Mouse (Mus musculus) CH12.LX (cell line): ENCODE data around the gene Fam189a2. TPM values are rescaled to one million over a fixed set of nuclear protein-coding genes. Genes with fewer than 3 reads are reported as not detected.

Source experiments
- DNase-seq: peaks from one replicate; pipeline ENCODE4 v3.0.0-alpha.2; 2013; ENCODE audit errors: extremely low read depth
- H3K27ac ChIP-seq: 2 replicates; pipeline ENCODE4 v1.5.1; 2012; ENCODE audit warnings: low read depth, mild to moderate bottlenecking, control low read depth, moderate library complexity; ENCODE audit not compliant: insufficient read depth
- H3K27me3 ChIP-seq: replicated peaks from 2 replicates; pipeline ENCODE3; 2012; ENCODE audit warnings: inconsistent platforms
- H3K36me3 ChIP-seq, 2 experiments: replicated peaks in 1 of 2; 2 replicates each; pipeline versions ENCODE3 to v1.6.1; 2012; ENCODE audit warnings: inconsistent platforms in 1 of 2, low read length in 1 of 2, mild to moderate bottlenecking in 1 of 2, mixed read lengths in 1 of 2, moderate library complexity in 1 of 2; ENCODE audit not compliant: control insufficient read depth in 1 of 2, insufficient read depth in 1 of 2
- H3K4me1 ChIP-seq, 2 experiments: 2 replicates each; pipeline ENCODE4 v1.6.1; 2012; ENCODE audit warnings: inconsistent platforms in 1 of 2, moderate library complexity in 1 of 2; ENCODE audit not compliant: insufficient read depth in 2 of 2, control insufficient read depth in 1 of 2
- H3K4me2 ChIP-seq: 2 replicates; pipeline ENCODE4 v1.6.1; 2012; ENCODE audit warnings: low read depth, mild to moderate bottlenecking, control low read depth; ENCODE audit not compliant: poor library complexity, insufficient read depth, severe bottlenecking
- H3K4me3 ChIP-seq, 3 experiments: fragments of 150-350 bp in 1 of 3; sonication (generic) in 1 of 3; replicated peaks in 1 of 3; 2 replicates each; pipeline versions ENCODE3 to v1.5.1; 2011 to 2012; ENCODE audit warnings: low read depth in 2 of 3, low read length in 2 of 3, mild to moderate bottlenecking in 2 of 3, moderate library complexity in 2 of 3, control low read depth in 1 of 3, improper control_type of control experiment in 1 of 3, inconsistent platforms in 1 of 3, mixed read lengths in 1 of 3; ENCODE audit not compliant: poor library complexity in 1 of 3
- H3K79me2 ChIP-seq: replicated peaks from 2 replicates; pipeline ENCODE4 v1.6.1; 2012; ENCODE audit warnings: mild to moderate bottlenecking, moderate library complexity; ENCODE audit not compliant: control insufficient read depth, poor library complexity, insufficient read depth, severe bottlenecking; ENCODE audit errors: extremely low read depth
- H3K9ac ChIP-seq: 2 replicates; pipeline ENCODE4 v1.6.1; 2012; ENCODE audit warnings: low read depth, mild to moderate bottlenecking, control low read depth, moderate library complexity; ENCODE audit not compliant: insufficient read depth
- H3K9me3 ChIP-seq: replicated peaks from 2 replicates; pipeline ENCODE3; 2012; ENCODE audit warnings: low read length, inconsistent platforms, mixed read lengths
- BHLHE40 ChIP-seq: IDR thresholded peaks from 2 replicates; pipeline ENCODE4 v1.6.1; 2011; ENCODE audit warnings: mild to moderate bottlenecking, low read depth, low read length, improper control_type of control experiment
- CHD1 ChIP-seq: IDR thresholded peaks from 2 replicates; pipeline ENCODE4 v1.6.1; 2012; ENCODE audit warnings: low read depth, low read length, improper control_type of control experiment, inconsistent platforms
- CTCF ChIP-seq, 2 experiments: IDR thresholded peaks in 1 of 2; conservative IDR thresholded peaks in 1 of 2; 2 replicates each; pipeline ENCODE4 v1.5.1; 2011 to 2012; ENCODE audit warnings: low read depth in 2 of 2, low read length in 2 of 2, improper control_type of control experiment in 1 of 2, inconsistent platforms in 1 of 2, mild to moderate bottlenecking in 1 of 2, moderate library complexity in 1 of 2
- ELF1 ChIP-seq: IDR thresholded peaks from 2 replicates; pipeline ENCODE4 v1.6.1; 2014; ENCODE audit warnings: low read depth, mild to moderate bottlenecking, inconsistent platforms, low read length, improper control_type of control experiment
- ETS1 ChIP-seq: conservative IDR thresholded peaks from 2 replicates; pipeline ENCODE4 v1.6.1; 2012; ENCODE audit warnings: low read depth, mild to moderate bottlenecking, inconsistent platforms, low read length, improper control_type of control experiment, moderate library complexity
- HCFC1 ChIP-seq: IDR thresholded peaks from 2 replicates; pipeline ENCODE4 v1.6.1; 2012; ENCODE audit warnings: low read depth, mild to moderate bottlenecking, inconsistent platforms, low read length, improper control_type of control experiment
- IRF4 ChIP-seq: IDR thresholded peaks from 2 replicates; pipeline ENCODE4 v1.6.1; 2014; ENCODE audit warnings: low read depth, mild to moderate bottlenecking, inconsistent platforms, low read length, improper control_type of control experiment
- JUN ChIP-seq: IDR thresholded peaks from 2 replicates; pipeline ENCODE4 v1.6.1; 2011; ENCODE audit warnings: low read depth, mild to moderate bottlenecking, low read length, improper control_type of control experiment, moderate library complexity; ENCODE audit not compliant: insufficient read depth
- JUND ChIP-seq: conservative IDR thresholded peaks from 2 replicates; pipeline ENCODE4 v1.6.1; 2011; ENCODE audit warnings: low read depth, low read length, improper control_type of control experiment
- MAFK ChIP-seq: IDR thresholded peaks from 2 replicates; pipeline ENCODE4 v1.6.1; 2011; ENCODE audit warnings: low read length, improper control_type of control experiment; ENCODE audit not compliant: insufficient replicate concordance
- MAX ChIP-seq: IDR thresholded peaks from 2 replicates; pipeline ENCODE4 v1.6.1; 2011; ENCODE audit warnings: low read length, improper control_type of control experiment
- MAZ ChIP-seq: IDR thresholded peaks from 2 replicates; pipeline ENCODE4 v1.6.1; 2012; ENCODE audit warnings: low read depth, mild to moderate bottlenecking, inconsistent platforms, low read length, improper control_type of control experiment, moderate library complexity
- MEF2A ChIP-seq: IDR thresholded peaks from 2 replicates; pipeline ENCODE4 v1.6.1; 2014; ENCODE audit warnings: low read depth, mild to moderate bottlenecking, inconsistent platforms, low read length, improper control_type of control experiment, borderline replicate concordance
- MXI1 ChIP-seq: IDR thresholded peaks from 2 replicates; pipeline ENCODE4 v1.6.1; 2011; ENCODE audit warnings: mild to moderate bottlenecking, low read depth, low read length, improper control_type of control experiment
- MYC ChIP-seq: IDR thresholded peaks from 2 replicates; pipeline ENCODE4 v1.6.1; 2011; ENCODE audit warnings: low read depth, mild to moderate bottlenecking, improper control_type of control experiment, low read length
- NELFE ChIP-seq: IDR thresholded peaks from 2 replicates; pipeline ENCODE4 v1.6.1; 2011; ENCODE audit warnings: low read depth, low read length, improper control_type of control experiment
- NRF1 ChIP-seq: IDR thresholded peaks from 2 replicates; pipeline ENCODE4 v1.6.1; 2014; ENCODE audit warnings: low read depth, mild to moderate bottlenecking, inconsistent platforms, low read length, improper control_type of control experiment, moderate library complexity
- POLR2A ChIP-seq: IDR thresholded peaks from 2 replicates; pipeline ENCODE4 v1.6.1; 2011; ENCODE audit warnings: low read depth, mild to moderate bottlenecking, improper control_type of control experiment, low read length
- POLR2AphosphoS2 ChIP-seq: IDR thresholded peaks from 2 replicates; pipeline ENCODE4 v1.6.1; 2011; ENCODE audit warnings: low read depth, low read length, improper control_type of control experiment
- RAD21 ChIP-seq: IDR thresholded peaks from 2 replicates; pipeline ENCODE4 v1.6.1; 2011; ENCODE audit warnings: low read depth, mild to moderate bottlenecking, low read length, improper control_type of control experiment, moderate library complexity
- RCOR1 ChIP-seq: conservative IDR thresholded peaks from 2 replicates; pipeline ENCODE4 v1.6.1; 2012; ENCODE audit warnings: low read depth, mild to moderate bottlenecking, inconsistent platforms, low read length, improper control_type of control experiment
- TCF12 ChIP-seq: IDR thresholded peaks from 2 replicates; pipeline ENCODE4 v1.6.1; 2014; ENCODE audit warnings: low read depth, mild to moderate bottlenecking, inconsistent platforms, low read length, improper control_type of control experiment
- UBTF ChIP-seq: IDR thresholded peaks from 2 replicates; pipeline ENCODE4 v1.6.1; 2012; ENCODE audit warnings: low read depth, mild to moderate bottlenecking, inconsistent platforms, low read length, improper control_type of control experiment, moderate library complexity
- USF1 ChIP-seq: IDR thresholded peaks from 2 replicates; pipeline ENCODE4 v1.6.1; 2014; ENCODE audit warnings: low read depth, mild to moderate bottlenecking, inconsistent platforms, low read length, improper control_type of control experiment
- ZC3H11A ChIP-seq: IDR thresholded peaks from 2 replicates; pipeline ENCODE4 v1.6.1; 2012; ENCODE audit warnings: low read depth, mild to moderate bottlenecking, inconsistent platforms, low read length, improper control_type of control experiment
- ZKSCAN1 ChIP-seq: IDR thresholded peaks from 2 replicates; pipeline ENCODE4 v1.6.1; 2012; ENCODE audit warnings: low read depth, inconsistent platforms, low read length, improper control_type of control experiment, borderline replicate concordance
- dilution Hi-C: fragments of 300-500 bp; cut with MboI; formaldehyde crosslinking; loops from 2 replicates; pipeline ENCODE4 v1.14.3; 2020; ENCODE audit warnings: low sequenced_read_pairs; ENCODE audit not compliant: extremely low pct_unique_long_range_greater_than_20kb, extremely low pct_ligation_motif_present
- in situ Hi-C: fragments of 300-500 bp; cut with MboI; formaldehyde crosslinking; loops from 3 replicates; pipeline ENCODE4 v1.14.3; 2019; ENCODE audit warnings: low sequenced_read_pairs, low pct_ligation_motif_present, low pct_unique_long_range_greater_than_20kb, mixed read lengths
- polyA plus RNA-seq: library from polyadenylated mRNA; unstranded; fragments of >175 nt; gene quantifications from 2 replicates; pipeline ENCODE4 v1.2.1, GENCODE M21; 2012; ENCODE audit warnings: low read depth; ENCODE audit not compliant: insufficient read length
- total RNA-seq, 2 experiments: library from RNA; depleted of rRNA; stranded (reverse); fragments of 300-350 nt in 1 of 2; fragments of >200 nt in 1 of 2; gene quantifications; 2 replicates each; pipeline ENCODE4 v1.2.3; 2012 to 2014

Fam189a2 gene
- total and polyA plus RNA-seq, 3 experiments = not detected

DNA sequence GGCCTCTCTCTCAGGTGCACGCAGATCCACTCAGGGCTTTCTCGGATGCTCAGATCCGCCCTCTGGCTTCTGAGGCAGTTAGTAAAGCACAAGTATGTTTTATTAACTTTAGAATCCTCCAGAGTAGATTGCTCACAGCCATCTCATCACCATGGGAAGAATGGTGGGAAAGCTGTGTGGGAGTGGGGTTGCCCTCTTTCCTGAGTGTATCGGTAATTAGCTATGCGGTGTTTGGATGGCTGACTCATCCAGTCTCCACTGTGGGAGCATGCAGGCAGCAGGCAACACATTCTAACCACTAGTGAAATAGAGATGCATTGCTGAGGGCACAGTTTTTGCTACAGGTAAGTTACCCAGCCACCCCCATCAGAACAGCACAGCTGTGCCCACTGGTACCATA, 100.0 kb downstream of the Fam189a2 start:
- Histone ChIP-seq H3K79me2 (no peaks in the 10 kb centered on the region), H3K27me3 (no peaks in the 10 kb centered on the region), H3K4me3 (no peak overlapping the region), H3K4me1 (peaks cover 0 to 5% of the 10 kb centered on the region in 2 experiments; a peak in 1 of 4 replicates), H3K9ac (no peak overlapping the region), H3K9me3 (peaks cover 4% of the 10 kb centered on the region), H3K27ac (no peak overlapping the region), H3K36me3 (no peaks in the 10 kb centered on the region), H3K4me2 (no peak overlapping the region)
- DNase-seq = no peak
- TF ChIP-seq MXI1 = no peak
- TF ChIP-seq NRF1 = no peak
- TF ChIP-seq USF1 = no peak
- no peak for TF ChIP-seq BHLHE40
- no peak for TF ChIP-seq CTCF (conservative IDR thresholded peaks at IDR 0.05 in 1 of 2, IDR thresholded peaks at IDR 0.05 in 1 of 2; ENCODE audit: low read depth in 2 of 2, low read length in 2 of 2)
- TF ChIP-seq MEF2A = no peak
- TF ChIP-seq UBTF = no peak
- TF ChIP-seq ETS1 = no peak
- no peak for TF ChIP-seq HCFC1
- dilution Hi-C loops (no loop called here), in situ Hi-C loops (no loop called here)

DNA sequence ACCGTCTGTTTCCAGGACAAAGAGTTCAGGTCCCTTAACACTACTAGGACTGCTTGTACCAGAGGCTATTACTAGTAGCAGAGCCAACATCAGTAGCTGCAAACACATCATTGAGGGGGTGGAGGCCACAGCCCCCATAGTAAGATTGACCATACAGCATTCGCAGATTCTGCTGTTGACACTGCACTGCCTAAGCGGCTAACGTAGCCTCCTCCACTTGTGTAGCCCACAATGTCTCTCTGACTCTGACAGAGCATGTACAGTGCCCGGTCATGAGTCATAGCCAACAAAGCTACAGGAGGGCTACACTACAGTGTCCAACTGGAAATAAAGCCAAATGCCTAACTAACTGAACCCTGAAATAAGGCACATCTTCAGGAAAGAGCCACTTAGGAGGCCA, 105.3 kb downstream of the Fam189a2 start:
- Histone ChIP-seq H3K79me2 (no peaks in the 10 kb centered on the region), H3K4me3 (no peak overlapping the region), H3K36me3 (no peaks in the 10 kb centered on the region), H3K27ac (no peak overlapping the region), H3K4me2 (no peak overlapping the region), H3K9ac (no peak overlapping the region), H3K9me3 (no peaks in the 10 kb centered on the region), H3K4me1 (peaks cover 0 to 6% of the 10 kb centered on the region in 2 experiments; a peak in 1 of 4 replicates), H3K27me3 (no peaks in the 10 kb centered on the region)
- DNase-seq = no peak
- in situ Hi-C loops (no loop called here), dilution Hi-C loops (no loop called here)
- TF ChIP-seq RCOR1 (no peak), TCF12 (no peak), JUND (no peak), ZC3H11A (no peak), POLR2AphosphoS2 (no peak), NRF1 (no peak), IRF4 (no peak), CHD1 (no peak), NELFE (no peak), MAFK (no peak), POLR2A (no peak), UBTF (no peak), MAZ (no peak), ELF1 (no peak), RAD21 (no peak), USF1 (no peak), JUN (no peak), ZKSCAN1 (no peak), MAX (no peak), MYC (no peak)
